Mouse (Mus musculus): ENCODE data around the gene Gm10198. TPM values are rescaled to one million over a fixed set of nuclear protein-coding genes. Genes with fewer than 3 reads are reported as not detected.

Gene Gm10198
- not detected for total RNA-seq (2023)

DNA sequence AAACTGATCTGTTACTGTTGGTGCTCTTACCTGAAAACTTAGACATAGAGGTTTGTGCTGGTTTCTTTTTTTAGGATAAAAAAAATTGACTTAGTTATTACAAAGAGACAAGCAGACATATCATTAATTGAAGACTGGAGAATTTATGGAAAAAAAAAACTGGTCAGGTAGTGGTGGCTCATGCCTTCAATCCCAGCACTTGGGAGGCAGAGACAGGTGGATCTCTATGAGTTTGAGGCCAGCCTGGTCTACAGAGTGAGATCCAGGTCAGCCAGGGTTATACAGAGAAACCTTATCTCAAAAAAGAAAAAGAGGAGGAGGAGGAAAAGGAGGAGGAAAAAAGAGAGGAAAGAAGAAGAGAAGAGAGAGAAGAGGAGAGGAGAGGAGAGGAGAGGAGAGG is at the start of gene Gm10198:
Gm10198 (plus strand) TSS at position 301 of the 400 bp plus-strand sequence.

Other genes starting within 250 kb of the Gm10198 start
- gene Gpbp1, start 102.7 kb upstream of the Gm10198 start, total RNA-seq (2023) = 100 to 1,000 TPM; 135 to 163 TPM
- gene Gm49496, start 42.8 kb upstream of the Gm10198 start, total RNA-seq (2023) = not detected
- 10 to 100 TPM; 39.6 to 42.2 TPM for gene Mier3, start 88.2 kb downstream of the Gm10198 start, total RNA-seq (2023)
- 100 to 1,000 TPM; 266 to 310 TPM for gene Map3k1, start 216.2 kb downstream of the Gm10198 start, total RNA-seq (2023)